Mouse (Mus musculus) embryonic facial prominence, embryonic 14.5 days (tissue): ENCODE data around the gene Prr5. TPM values are rescaled to one million over a fixed set of nuclear protein-coding genes. Genes with fewer than 3 reads are reported as not detected.
A peak's percentile ranks its signal among the peaks of the same experiment; 100 is the strongest.
"Not testable (repeated sequence)": the region's sequence is repeated elsewhere in the genome, so short reads cannot be mapped to it uniquely, and the experiment has no call there.

Experiments used
- ATAC-seq: fragments of 200-750 bp; cut with Nextera tagmentation; 2 replicates; pipeline ENCODE4 v1.8.0; 2017; ENCODE audit warnings: low read depth, moderate number of reproducible peaks, moderate TSS enrichment
- DNase-seq: peaks from one replicate; pipeline ENCODE4 v3.0.0-alpha.2; 2015; ENCODE audit warnings: low spot score
- H3K27ac ChIP-seq: fragments of 300-500 bp; sonication (generic); replicated peaks from 2 replicates; pipeline ENCODE4 v1.5.1; 2014; ENCODE audit warnings: low read depth, mild to moderate bottlenecking, low read length, moderate library complexity
- H3K27me3 ChIP-seq: fragments of 300-500 bp; sonication (generic); replicated peaks from 2 replicates; pipeline ENCODE4 v1.6.1; 2014; ENCODE audit warnings: low read length; ENCODE audit not compliant: control insufficient read depth, insufficient read depth
- H3K36me3 ChIP-seq: fragments of 300-500 bp; sonication (generic); 2 replicates; pipeline ENCODE4 v1.6.1; 2014; ENCODE audit warnings: low read length, mixed read lengths; ENCODE audit not compliant: control insufficient read depth, insufficient read depth
- H3K4me1 ChIP-seq: fragments of 300-500 bp; sonication (generic); 2 replicates; pipeline ENCODE4 v1.6.1; 2014; ENCODE audit warnings: antibody characterized with exemption, low read length; ENCODE audit not compliant: control insufficient read depth, insufficient read depth
- H3K4me2 ChIP-seq: fragments of 300-500 bp; sonication (generic); 2 replicates; pipeline ENCODE4 v1.6.1; 2014; ENCODE audit warnings: low read depth, mild to moderate bottlenecking, low read length, moderate library complexity, mixed read lengths
- H3K4me3 ChIP-seq: fragments of 300-500 bp; sonication (generic); 2 replicates; pipeline ENCODE4 v1.5.1; 2014; ENCODE audit warnings: low read depth, mild to moderate bottlenecking, low read length
- H3K9ac ChIP-seq: fragments of 300-500 bp; sonication (generic); 2 replicates; pipeline ENCODE4 v1.6.1; 2014; ENCODE audit warnings: low read depth, mild to moderate bottlenecking, low read length, moderate library complexity, mixed read lengths
- H3K9me3 ChIP-seq: fragments of 300-500 bp; sonication (generic); 2 replicates; pipeline ENCODE4 v1.6.1; 2016; ENCODE audit warnings: low read length; ENCODE audit not compliant: control insufficient read depth
- WGBS: fragments of 180-500 bp; shearing (Covaris S2); extraction: QIAGEN DNeasy Blood & Tissue Kit; methylation state at CpG from one replicate; pipeline ENCODE4 v1.1.7; 2014; 5-methylcytosine and 5-hydroxymethylcytosine counted together
- polyA plus RNA-seq: library from polyadenylated mRNA; unstranded; fragments of >200 nt; fragmentation: Nextera tagmentation; extraction: Ambion mirVana; gene quantifications from 2 replicates; pipeline ENCODE4 v1.2.1, GENCODE M21; 2014

The Prr5 gene
- polyA plus RNA-seq, 1 experiment from 2014 or later = 26.4 TPM

GRCm38 (mm10) chr15:84719791-84720190, 50.4 kb downstream of the Prr5 start, which contains the start of gene Arhgap8:
Gene Arhgap8 (plus strand): TSS chr15:84720052.
- H3K4me1 ChIP-seq = peaks cover 17% of the 10 kb centered on the region
- no peaks in the 10 kb centered on the region for H3K9me3 ChIP-seq
- peak within 1 kb of the TSS; percentile 81 for H3K4me2 ChIP-seq
- DNase-seq = peak; percentile 61
- no peaks in the 10 kb centered on the region for H3K36me3 ChIP-seq
- 2% methylated on average over 14 of the region's 24 CpGs for WGBS
- 0 out of 2 replicates have a peak within 1 kb of the TSS, but pooled peaks have one; percentile 28 for H3K27ac ChIP-seq
- H3K4me3 ChIP-seq = peak within 1 kb of the TSS; percentile 42
- peaks cover 11% of the 10 kb centered on the region; the same call in 1 of the 2 replicates for H3K27me3 ChIP-seq
- H3K9ac ChIP-seq = peak within 1 kb of the TSS; percentile 53
- peak; percentile 77 for ATAC-seq

- H3K9me3 ChIP-seq = no peaks in the 10 kb centered on the region
- peak overlapping the region; percentile 42 for H3K4me3 ChIP-seq
- H3K9ac ChIP-seq = peak overlapping the region; percentile 53
- WGBS = 5% methylated on average over 33 of the region's 33 CpGs
- H3K4me2 ChIP-seq = peak overlapping the region; percentile 81
- peaks cover 17% of the 10 kb centered on the region for H3K4me1 ChIP-seq
- H3K36me3 ChIP-seq = no peaks in the 10 kb centered on the region
- ATAC-seq = peak; percentile 59; the same call in 1 of the 2 replicates
- peak; percentile 70 for DNase-seq
- H3K27ac ChIP-seq = 0 out of 2 replicates have a peak overlapping the region, but pooled peaks have one; percentile 28
- H3K27me3 ChIP-seq = peaks cover 11% of the 10 kb centered on the region; the same call in 1 of the 2 replicates
These were observed 51.1 kb downstream of the Prr5 start for GRCm38 (mm10) chr15:84720291-84721204.

- H3K27ac ChIP-seq, H3K4me2 ChIP-seq, H3K9ac ChIP-seq, H3K27me3 ChIP-seq, ATAC-seq, H3K4me3 ChIP-seq, H3K36me3 ChIP-seq, DNase-seq, H3K9me3 ChIP-seq: not testable (repeated sequence)
- peaks cover 22% of the 10 kb centered on the region for H3K4me1 ChIP-seq
- WGBS = 90% methylated on average over 1 of the region's 1 CpGs
These were observed 54.2 kb downstream of the Prr5 start for GRCm38 (mm10) chr15:84723656-84724055.

GRCm38 (mm10) chr15:84724199-84724598, 54.8 kb downstream of the Prr5 start:
- WGBS = 45% methylated on average over 4 of the region's 4 CpGs
- no peak for ATAC-seq
- H3K4me3 ChIP-seq = no peak overlapping the region

GRCm38 (mm10) chr15:84729685-84730084, 60.3 kb downstream of the Prr5 start:
- 81% methylated on average over 6 of the region's 6 CpGs for WGBS
- DNase-seq = no peak
- ATAC-seq = no peak
- Histone ChIP-seq H3K36me3 (no peaks in the 10 kb centered on the region), H3K4me2 (no peak overlapping the region), H3K9me3 (no peaks in the 10 kb centered on the region), H3K27me3 (no peaks in the 10 kb centered on the region), H3K4me1 (peaks cover 5% of the 10 kb centered on the region), H3K27ac (no peak overlapping the region), H3K9ac (no peak overlapping the region), H3K4me3 (no peak overlapping the region)

More at GRCm38 (mm10) chr15:84724199-84724598, 54.8 kb downstream of the Prr5 start:
- DNase-seq = no peak
- no peak overlapping the region for H3K9ac ChIP-seq
- no peaks in the 10 kb centered on the region for H3K36me3 ChIP-seq
- H3K4me1 ChIP-seq = peaks cover 22% of the 10 kb centered on the region
- H3K4me2 ChIP-seq = no peak overlapping the region
- H3K27ac ChIP-seq = no peak overlapping the region
- H3K27me3 ChIP-seq = peaks cover 6% of the 10 kb centered on the region; the same call in 1 of the 2 replicates
- no peaks in the 10 kb centered on the region for H3K9me3 ChIP-seq

- H3K36me3 ChIP-seq = no peaks in the 10 kb centered on the region
- H3K27me3 ChIP-seq = no peaks in the 10 kb centered on the region
- no peaks in the 10 kb centered on the region for H3K9me3 ChIP-seq
- no peak for ATAC-seq
- no peak overlapping the region for H3K9ac ChIP-seq
- no peak overlapping the region for H3K27ac ChIP-seq
- peaks cover 5% of the 10 kb centered on the region for H3K4me1 ChIP-seq
- no peak overlapping the region for H3K4me2 ChIP-seq
- WGBS = 64% methylated on average over 1 of the region's 1 CpGs
- DNase-seq = no peak
- H3K4me3 ChIP-seq = no peak overlapping the region
These were observed 61.5 kb downstream of the Prr5 start for GRCm38 (mm10) chr15:84730893-84731292.

- Histone ChIP-seq H3K27ac (no peak overlapping the region), H3K36me3 (no peaks in the 10 kb centered on the region), H3K9me3 (no peaks in the 10 kb centered on the region), H3K27me3 (no peaks in the 10 kb centered on the region), H3K9ac (no peak overlapping the region), H3K4me1 (peaks cover 5% of the 10 kb centered on the region), H3K4me2 (no peak overlapping the region), H3K4me3 (no peak overlapping the region)
- 50% methylated on average over 18 of the region's 18 CpGs for WGBS
- ATAC-seq (no peak), DNase-seq (no peak)
These were observed 62.4 kb downstream of the Prr5 start for GRCm38 (mm10) chr15:84731676-84732424.

GRCm38 (mm10) chr15:84732425-84732749, 63.0 kb downstream of the Prr5 start:
- Histone ChIP-seq H3K9ac (no peak overlapping the region), H3K9me3 (no peaks in the 10 kb centered on the region), H3K27ac (no peak overlapping the region), H3K36me3 (no peaks in the 10 kb centered on the region), H3K4me3 (no peak overlapping the region), H3K4me1 (peaks cover 5% of the 10 kb centered on the region), H3K4me2 (no peak overlapping the region), H3K27me3 (no peaks in the 10 kb centered on the region)
- ATAC-seq (no peak), DNase-seq (no peak)
- WGBS = 62% methylated on average over 4 of the region's 4 CpGs
